8 mouse cellular contexts compared by ENCODE assay signal in the genomic region with DNA sequence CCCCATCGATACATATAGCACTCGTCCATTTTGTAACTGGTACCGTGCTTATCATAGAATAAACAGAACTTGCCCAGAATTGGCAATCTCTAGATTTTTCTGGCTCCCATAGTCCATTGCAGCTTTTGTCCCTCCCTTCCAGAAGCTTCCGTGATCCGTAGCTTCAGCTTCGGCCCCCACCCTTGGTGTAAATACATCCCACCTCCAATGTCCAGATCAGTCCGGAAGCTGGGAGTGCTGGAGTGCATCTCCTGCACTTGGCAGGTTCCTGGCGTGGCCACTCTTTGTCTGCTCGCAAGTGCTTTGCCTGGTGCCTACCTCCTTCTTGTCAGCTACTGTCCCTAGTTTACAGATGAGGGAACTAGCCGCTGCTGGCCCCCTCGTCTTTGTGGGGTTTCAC. TPM values are rescaled to one million over a fixed set of nuclear protein-coding genes. Genes with fewer than 3 reads are reported as not detected.
DNase-seq lines count a peak whose midpoint lies in the region; ATAC-seq and TF ChIP-seq lines count a peak whose summit lies in the region.

No protein-coding gene starts in this region.

- H3K4me2 ChIP-seq in liver, embryonic 13.5 days, result no peak overlapping the region

- H3K27ac ChIP-seq in liver, embryonic 13.5 days, result peak overlapping the region; percentile 66

- no peak for TF ChIP-seq CTCF in E14TG2a.4 (conservative IDR thresholded peaks at IDR 0.05; ENCODE audit: low read length)

- no peaks in the 10 kb centered on the region for H3K9me3 ChIP-seq in E14TG2a.4 (ENCODE audit: low read length)
- no peaks in the 10 kb centered on the region for H3K9me3 ChIP-seq in liver, embryonic 13.5 days (replicated peaks)

- peaks cover 69% of the 10 kb centered on the region for H3K36me3 ChIP-seq in E14TG2a.4 (ENCODE audit: insufficient read depth, low read length)
- H3K36me3 ChIP-seq in liver, embryonic 13.5 days, result 0 out of 2 replicates have a peak, but pooled peaks cover 2% of the 10 kb centered on the region

- no peak overlapping the region for H3K9ac ChIP-seq in liver, embryonic 13.5 days

- H3K4me3 ChIP-seq in E14TG2a.4 (replicated peaks; ENCODE audit: low read length), result peak overlapping the region; percentile 48
- H3K4me3 ChIP-seq in liver, embryonic 13.5 days (replicated peaks), result no peak overlapping the region

- intact Hi-C loops in heart, postnatal 10 days (cut with DNase I), result no loop called here

- DNase-seq in embryo, embryonic 11 days, result peak; percentile 39
- peak; percentile 63 to 65 for DNase-seq in heart, postnatal 10 days
- no peak for DNase-seq in liver, embryonic 13.5 days
- no peak for DNase-seq in thymus, postnatal 25 days
- no peak for DNase-seq in frontal cortex, postnatal 10 days (ENCODE audit: low spot score in 2 of 2)
- DNase-seq in ovary, postnatal 36 days (ENCODE audit: low spot score), result no peak

- WGBS in liver, embryonic 13.5 days (ENCODE audit: insufficient replicate concordance), result 50% methylated on average over 11 of the region's 11 CpGs

- no peaks in the 10 kb centered on the region for H3K27me3 ChIP-seq in E14TG2a.4 (ENCODE audit: insufficient read depth, low read length)
- H3K27me3 ChIP-seq in liver, embryonic 13.5 days, result no peaks in the 10 kb centered on the region

- no peak for ATAC-seq in liver, embryonic 13.5 days (ENCODE audit: low read depth)
- no peak for ATAC-seq in cerebellum, adult (ENCODE audit: insufficient number of reproducible peaks, low FRiP score, low TSS enrichment)

- peaks cover 97% of the 10 kb centered on the region for H3K4me1 ChIP-seq in E14TG2a.4 (replicated peaks; ENCODE audit: low read depth, low read length)
- peaks cover 51% of the 10 kb centered on the region for H3K4me1 ChIP-seq in liver, embryonic 13.5 days (replicated peaks)

RNA-seq across cellular contexts. Expression of a gene that starts 32.9 kb away (rescaled TPM):
- 10 to 100 TPM; 40.4 to 46.2 TPM for total RNA-seq in heart, postnatal 10 days (2021)
- 7.0 and 7.6 TPM in 2 replicates for polyA plus RNA-seq in liver, embryonic 13.5 days (2015; fragmentation: Nextera tagmentation; extraction: Ambion mirVana)

RNA-seq across cellular contexts. Expression of a gene that starts 52.6 kb away (rescaled TPM):
- total RNA-seq in heart, postnatal 10 days (2021), result 100 to 1,000 TPM in 1 of 2 experiments, 10 to 100 TPM in 1; 94.4 to 121 TPM
- polyA plus RNA-seq in liver, embryonic 13.5 days (2015; fragmentation: Nextera tagmentation; extraction: Ambion mirVana), result 141 and 148 TPM in 2 replicates

RNA-seq across cellular contexts. Expression of a gene that starts 52.6 kb away (rescaled TPM):
- total RNA-seq in heart, postnatal 10 days (2021), result 10 to 100 TPM; 10.7 to 16.2 TPM
- polyA plus RNA-seq in liver, embryonic 13.5 days (2015; fragmentation: Nextera tagmentation; extraction: Ambion mirVana), result 2.0 and 3.0 TPM in 2 replicates

Comparison
In these comparisons a context has a peak if more than half of its experiments do, and no peak if none do; other contexts are left out.
1. DNase-seq: peak in embryo, embryonic 11 days (single experiment) and heart, postnatal 10 days (2 of 2); none in liver, embryonic 13.5 days (single experiment), thymus, postnatal 25 days (single experiment), frontal cortex, postnatal 10 days (0 of 2) and ovary, postnatal 36 days (single experiment).